Mouse (Mus musculus): ENCODE measurements around the gene Myrf.

- TF ChIP-seq CTCF (IDR thresholded peaks at IDR 0.05; ENCODE audit: extremely low read depth, insufficient read length, insufficient replicate concordance, low read depth, low read length) (no peak), POLR2A (IDR thresholded peaks at IDR 0.05; ENCODE audit: low read depth, low read length) (no peak)
Observed at GRCm38 (mm10) chr19:10235784-10236565, 4.6 kb downstream of the Myrf start.

Measured in small intestine, adult 2 months (tissue).